Mouse (Mus musculus): Measurements from ENCODE around the gene Chdh. TPM values are rescaled to one million over a fixed set of nuclear protein-coding genes. Genes with fewer than 3 reads are reported as not detected.
A peak's percentile ranks its signal among the peaks of the same experiment; 100 is the strongest.

Chdh gene
- total and polyA plus RNA-seq, 3 experiments = not detected

- dilution Hi-C loops (cut with MboI; ENCODE audit: extremely low pct_ligation_motif_present, extremely low pct_unique_long_range_greater_than_20kb, low sequenced_read_pairs) = no loop called here
These were observed 39.2 kb downstream of the Chdh start for GRCm38 (mm10) chr14:30048049-30048448.

GRCm38 (mm10) chr14:30050280-30050679 lies 41.5 kb downstream of the Chdh start:
- TF ChIP-seq POLR2AphosphoS2 (IDR thresholded peaks at IDR 0.05; ENCODE audit: low read depth, low read length) (no peak), UBTF (IDR thresholded peaks at IDR 0.05; ENCODE audit: low read depth, low read length) (no peak), MYC (IDR thresholded peaks at IDR 0.05; ENCODE audit: low read depth, low read length) (no peak), RAD21 (IDR thresholded peaks at IDR 0.05; ENCODE audit: low read depth, low read length) (no peak), POLR2A (IDR thresholded peaks at IDR 0.05; ENCODE audit: low read depth, low read length) (no peak), IRF4 (IDR thresholded peaks at IDR 0.05; ENCODE audit: low read depth, low read length) (no peak), USF1 (IDR thresholded peaks at IDR 0.05; ENCODE audit: low read depth, low read length) (no peak), ZC3H11A (IDR thresholded peaks at IDR 0.05; ENCODE audit: low read depth, low read length) (no peak)
- Histone ChIP-seq H3K4me3 (replicated peaks in 1 of 3; ENCODE audit: low read depth in 2 of 3, low read length in 2 of 3, poor library complexity in 1 of 3) (no peak overlapping the region), H3K27me3 (replicated peaks) (no peaks in the 10 kb centered on the region), H3K36me3 (replicated peaks in 1 of 2; ENCODE audit: control insufficient read depth in 1 of 2, insufficient read depth in 1 of 2, low read length in 1 of 2) (no peaks in the 10 kb centered on the region), H3K27ac (ENCODE audit: insufficient read depth, low read depth) (no peak overlapping the region), H3K9ac (ENCODE audit: insufficient read depth, low read depth) (no peak overlapping the region), H3K9me3 (replicated peaks; ENCODE audit: low read length) (no peaks in the 10 kb centered on the region), H3K79me2 (replicated peaks; ENCODE audit: control insufficient read depth, extremely low read depth, insufficient read depth, poor library complexity, severe bottlenecking) (no peaks in the 10 kb centered on the region), H3K4me1 (ENCODE audit: control insufficient read depth in 1 of 2, insufficient read depth in 2 of 2) (peaks cover 4 to 5% of the 10 kb centered on the region in 2 experiments; a peak in 2 of 4 replicates), H3K4me2 (ENCODE audit: insufficient read depth, low read depth, poor library complexity, severe bottlenecking) (no peak overlapping the region)
- DNase-seq (ENCODE audit: extremely low read depth) = no peak
- in situ Hi-C loops (cut with MboI; ENCODE audit: low pct_ligation_motif_present, low pct_unique_long_range_greater_than_20kb, low sequenced_read_pairs) (no loop called here), dilution Hi-C loops (cut with MboI; ENCODE audit: extremely low pct_ligation_motif_present, extremely low pct_unique_long_range_greater_than_20kb, low sequenced_read_pairs) (no loop called here)

More at GRCm38 (mm10) chr14:30048049-30048448, 39.2 kb downstream of the Chdh start:
- no peak for DNase-seq (ENCODE audit: extremely low read depth)
- in situ Hi-C loops (cut with MboI; ENCODE audit: low pct_ligation_motif_present, low pct_unique_long_range_greater_than_20kb, low sequenced_read_pairs) = no loop called here
- no peak overlapping the region for H3K27ac ChIP-seq (ENCODE audit: insufficient read depth, low read depth)
- no peak overlapping the region for H3K4me2 ChIP-seq (ENCODE audit: insufficient read depth, low read depth, poor library complexity, severe bottlenecking)
- H3K27me3 ChIP-seq (replicated peaks) = no peaks in the 10 kb centered on the region
- no peak overlapping the region for H3K9ac ChIP-seq (ENCODE audit: insufficient read depth, low read depth)
- H3K4me1 ChIP-seq (ENCODE audit: control insufficient read depth in 1 of 2, insufficient read depth in 2 of 2) = peaks cover 4 to 9% of the 10 kb centered on the region in 2 experiments; a peak in 3 of 4 replicates
- no peaks in the 10 kb centered on the region for H3K79me2 ChIP-seq (replicated peaks; ENCODE audit: control insufficient read depth, extremely low read depth, insufficient read depth, poor library complexity, severe bottlenecking)
- H3K9me3 ChIP-seq (replicated peaks; ENCODE audit: low read length) = no peaks in the 10 kb centered on the region
- H3K4me3 ChIP-seq (replicated peaks in 1 of 3; ENCODE audit: low read depth in 2 of 3, low read length in 2 of 3, poor library complexity in 1 of 3) = no peak overlapping the region
- no peak for TF ChIP-seq MAX (IDR thresholded peaks at IDR 0.05; ENCODE audit: low read length)
- TF ChIP-seq RAD21 (IDR thresholded peaks at IDR 0.05; ENCODE audit: low read depth, low read length) = peak; percentile 13
- no peak for TF ChIP-seq ZMIZ1 (IDR thresholded peaks at IDR 0.05; ENCODE audit: low read depth, low read length)
- TF ChIP-seq ZNF384 (IDR thresholded peaks at IDR 0.05; ENCODE audit: low read depth, low read length) = no peak
- TF ChIP-seq E2F4 (IDR thresholded peaks at IDR 0.05; ENCODE audit: insufficient replicate concordance, low read depth, low read length) = no peak
- peak; percentile 25 to 45; a peak in 3 of 4 replicates for TF ChIP-seq CTCF (conservative IDR thresholded peaks at IDR 0.05 in 1 of 2, IDR thresholded peaks at IDR 0.05 in 1 of 2; ENCODE audit: low read depth in 2 of 2, low read length in 2 of 2)
- TF ChIP-seq SMC3 (IDR thresholded peaks at IDR 0.05; ENCODE audit: low read depth, low read length) = peak; percentile 15; the same call in 1 of the 2 replicates
- no peak for TF ChIP-seq NELFE (IDR thresholded peaks at IDR 0.05; ENCODE audit: low read depth, low read length)
- TF ChIP-seq NRF1 (IDR thresholded peaks at IDR 0.05; ENCODE audit: low read depth, low read length) = no peak
- TF ChIP-seq CHD1 (IDR thresholded peaks at IDR 0.05; ENCODE audit: low read depth, low read length) = no peak
- TF ChIP-seq JUND (conservative IDR thresholded peaks at IDR 0.05; ENCODE audit: low read depth, low read length) = no peak
- TF ChIP-seq ETS1 (conservative IDR thresholded peaks at IDR 0.05; ENCODE audit: low read depth, low read length) = no peak
- TF ChIP-seq TBP (conservative IDR thresholded peaks at IDR 0.05; ENCODE audit: low read depth, low read length) = no peak
- no peak for TF ChIP-seq MYC (IDR thresholded peaks at IDR 0.05; ENCODE audit: low read depth, low read length)
- H3K36me3 ChIP-seq (replicated peaks in 1 of 2; ENCODE audit: control insufficient read depth in 1 of 2, insufficient read depth in 1 of 2, low read length in 1 of 2) = no peaks in the 10 kb centered on the region

Measured in CH12.LX (cell line).